Mouse (Mus musculus): ENCODE measurements around the gene Nhsl1. TPM values are rescaled to one million over a fixed set of nuclear protein-coding genes. Genes with fewer than 3 reads are reported as not detected.

The Nhsl1 gene
- polyA plus RNA-seq, 2 experiments: 0.50 to 0.64 TPM

DNA sequence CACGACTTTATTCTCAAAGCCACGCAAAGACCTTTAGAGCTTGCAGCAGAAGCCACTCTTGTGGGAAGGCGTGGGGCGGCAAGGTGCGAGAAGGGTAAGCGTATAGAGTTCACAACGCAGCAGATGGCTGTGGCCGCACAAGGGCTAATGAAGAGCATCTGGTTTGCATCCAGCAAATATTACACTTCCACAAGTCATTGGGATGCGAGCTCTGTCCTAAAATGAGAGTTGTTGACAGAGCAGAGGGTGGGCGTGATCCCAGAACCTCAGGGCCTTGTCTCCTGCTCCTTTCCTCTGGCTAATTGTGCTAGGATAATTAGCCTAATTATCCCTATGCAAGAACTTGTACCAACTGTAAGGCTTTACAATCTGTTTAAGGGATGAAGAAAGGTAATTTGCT lies 186.9 kb downstream of the Nhsl1 start:
- Histone ChIP-seq H3K4me2 (ENCODE audit: low read depth) (no peak overlapping the region), H3K4me1 (replicated peaks; ENCODE audit: control insufficient read depth in 2 of 2, insufficient read depth in 2 of 2, low read length in 1 of 2) (no peaks in the 10 kb centered on the region), H3K9ac (replicated peaks) (no peak overlapping the region), H3K36me3 (replicated peaks; ENCODE audit: control insufficient read depth, insufficient read depth, low read depth) (no peaks in the 10 kb centered on the region), H3K27ac (no peak overlapping the region), H3K27me3 (ENCODE audit: control insufficient read depth, insufficient read depth, low read length) (no peaks in the 10 kb centered on the region), H3K4me3 (ENCODE audit: insufficient read depth in 1 of 2, low read depth in 2 of 2, low read length in 2 of 2) (no peak overlapping the region), H3K9me3 (ENCODE audit: control insufficient read depth, low read length) (no peaks in the 10 kb centered on the region)
- ATAC-seq (ENCODE audit: insufficient read depth) (no peak), DNase-seq (ENCODE audit: low read depth in 3 of 3, low spot score in 3 of 3) (no peak)
- 74% methylated on average over 10 of the region's 10 CpGs for WGBS (ENCODE audit: insufficient replicate concordance)
- TF ChIP-seq CTCF (IDR thresholded peaks at IDR 0.05; ENCODE audit: low read depth) (no peak), EP300 (IDR thresholded peaks at IDR 0.05; ENCODE audit: low read depth) (no peak)

DNA sequence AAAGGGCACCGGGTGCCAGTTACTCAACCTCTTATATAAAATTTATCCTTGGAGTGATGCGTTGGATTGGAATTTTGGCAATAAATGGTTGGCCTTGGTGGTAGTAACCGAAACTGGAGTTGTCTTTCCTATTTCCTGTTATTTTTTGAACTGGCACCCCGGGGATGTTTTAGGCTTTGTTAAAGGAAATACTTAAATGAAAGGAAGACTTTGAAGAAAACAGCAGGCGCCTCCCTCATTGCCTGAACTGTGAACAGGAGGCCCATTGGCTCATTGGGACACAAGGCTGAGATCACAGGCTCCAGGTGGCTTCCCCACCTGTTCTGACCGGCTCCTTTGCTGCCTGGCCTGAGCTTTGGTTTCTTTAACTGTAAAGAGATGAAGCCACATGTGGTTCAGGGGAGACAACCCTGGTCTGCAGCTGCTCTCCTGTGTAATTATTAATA lies 187.7 kb downstream of the Nhsl1 start:
- H3K4me1 ChIP-seq (replicated peaks; ENCODE audit: control insufficient read depth in 2 of 2, insufficient read depth in 2 of 2, low read length in 1 of 2): no peaks in the 10 kb centered on the region
- DNase-seq (ENCODE audit: low read depth in 3 of 3, low spot score in 3 of 3) (no peak), ATAC-seq (ENCODE audit: insufficient read depth) (no peak)
- no peaks in the 10 kb centered on the region for H3K9me3 ChIP-seq (ENCODE audit: control insufficient read depth, low read length)
- H3K36me3 ChIP-seq (replicated peaks; ENCODE audit: control insufficient read depth, insufficient read depth, low read depth): no peaks in the 10 kb centered on the region
- TF ChIP-seq EP300 (IDR thresholded peaks at IDR 0.05; ENCODE audit: low read depth) (no peak), CTCF (IDR thresholded peaks at IDR 0.05; ENCODE audit: low read depth) (no peak)
- H3K4me2 ChIP-seq (ENCODE audit: low read depth): no peak overlapping the region
- H3K27ac ChIP-seq: no peak overlapping the region
- no peak overlapping the region for H3K9ac ChIP-seq (replicated peaks)
- 59% methylated on average over 6 of the region's 6 CpGs for WGBS (ENCODE audit: insufficient replicate concordance)
- no peak overlapping the region for H3K4me3 ChIP-seq (ENCODE audit: insufficient read depth in 1 of 2, low read depth in 2 of 2, low read length in 2 of 2)
- no peaks in the 10 kb centered on the region for H3K27me3 ChIP-seq (ENCODE audit: control insufficient read depth, insufficient read depth, low read length)

DNA sequence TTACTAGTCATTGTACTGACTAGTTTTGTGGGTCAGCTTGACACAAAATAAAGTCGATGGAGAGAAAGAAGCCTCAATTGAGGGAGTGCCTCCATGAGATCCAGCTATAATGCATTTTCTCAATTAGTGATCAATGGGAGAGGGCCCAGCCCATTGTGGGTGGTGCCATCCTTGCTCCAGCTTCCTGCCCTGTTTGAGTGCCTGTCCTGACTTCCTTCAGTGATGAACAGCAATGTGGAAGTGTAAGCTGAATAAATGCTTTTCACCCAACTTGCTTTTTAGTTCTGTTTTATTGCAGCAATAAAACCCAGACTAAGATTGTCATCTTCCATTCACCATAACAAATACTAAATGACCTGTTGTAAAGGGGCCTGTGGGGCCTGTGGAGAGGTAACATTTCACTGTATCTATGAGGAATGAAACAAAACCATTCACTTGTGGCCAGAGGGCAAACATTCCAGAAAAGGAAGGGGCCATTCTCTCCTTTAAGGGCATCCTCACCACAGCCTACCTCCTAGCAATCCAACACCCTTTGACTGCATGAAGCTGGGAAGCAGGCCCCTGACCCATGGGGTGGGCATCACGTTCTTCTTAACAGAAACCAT lies 189.2 kb downstream of the Nhsl1 start:
- TF ChIP-seq CTCF (IDR thresholded peaks at IDR 0.05; ENCODE audit: low read depth): no peak
- no peak for TF ChIP-seq EP300 (IDR thresholded peaks at IDR 0.05; ENCODE audit: low read depth)
- no peak for ATAC-seq (ENCODE audit: insufficient read depth)

DNA sequence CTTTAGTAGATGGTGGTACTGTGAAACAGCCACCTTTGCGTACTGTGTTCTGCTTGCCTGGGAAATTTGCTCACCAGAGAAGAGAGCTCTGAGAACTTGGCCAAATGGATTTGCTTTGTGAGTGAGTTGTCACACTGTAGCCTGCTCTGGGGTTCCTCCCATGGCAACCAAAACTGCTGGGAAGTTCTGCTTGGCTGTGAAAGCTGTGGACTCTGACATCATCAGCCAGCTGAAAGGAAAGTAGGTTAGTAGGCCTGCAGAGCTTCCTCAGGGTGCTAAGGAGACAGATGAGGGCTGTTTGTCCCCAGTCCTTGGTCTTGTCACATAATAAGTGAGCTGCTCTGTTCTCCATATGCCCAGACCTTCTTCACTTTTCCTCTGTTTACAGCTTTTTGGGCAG lies 189.8 kb downstream of the Nhsl1 start:
- ATAC-seq (ENCODE audit: insufficient read depth) (no peak), DNase-seq (ENCODE audit: low read depth in 3 of 3, low spot score in 3 of 3) (no peak)
- WGBS (ENCODE audit: insufficient replicate concordance): 68% methylated on average over 1 of the region's 1 CpGs
- no peak overlapping the region for H3K4me2 ChIP-seq (ENCODE audit: low read depth)
- no peaks in the 10 kb centered on the region for H3K27me3 ChIP-seq (ENCODE audit: control insufficient read depth, insufficient read depth, low read length)
- H3K9me3 ChIP-seq (ENCODE audit: control insufficient read depth, low read length): no peaks in the 10 kb centered on the region
- no peaks in the 10 kb centered on the region for H3K4me1 ChIP-seq (replicated peaks; ENCODE audit: control insufficient read depth in 2 of 2, insufficient read depth in 2 of 2, low read length in 1 of 2)
- no peak overlapping the region for H3K27ac ChIP-seq
- no peak overlapping the region for H3K9ac ChIP-seq (replicated peaks)
- H3K4me3 ChIP-seq (ENCODE audit: insufficient read depth in 1 of 2, low read depth in 2 of 2, low read length in 2 of 2): no peak overlapping the region
- H3K36me3 ChIP-seq (replicated peaks; ENCODE audit: control insufficient read depth, insufficient read depth, low read depth): no peaks in the 10 kb centered on the region
- no peak for TF ChIP-seq EP300 (IDR thresholded peaks at IDR 0.05; ENCODE audit: low read depth)
- TF ChIP-seq CTCF (IDR thresholded peaks at IDR 0.05; ENCODE audit: low read depth): no peak

More for the DNA sequence above, 189.2 kb downstream of the Nhsl1 start:
- H3K4me3 ChIP-seq (ENCODE audit: insufficient read depth in 1 of 2, low read depth in 2 of 2, low read length in 2 of 2): no peak overlapping the region
- DNase-seq (ENCODE audit: low read depth in 3 of 3, low spot score in 3 of 3): no peak
- H3K4me2 ChIP-seq (ENCODE audit: low read depth): no peak overlapping the region
- H3K4me1 ChIP-seq (replicated peaks; ENCODE audit: control insufficient read depth in 2 of 2, insufficient read depth in 2 of 2, low read length in 1 of 2): no peaks in the 10 kb centered on the region
- no peak overlapping the region for H3K9ac ChIP-seq (replicated peaks)
- H3K36me3 ChIP-seq (replicated peaks; ENCODE audit: control insufficient read depth, insufficient read depth, low read depth): no peaks in the 10 kb centered on the region
- H3K27ac ChIP-seq: no peak overlapping the region
- H3K27me3 ChIP-seq (ENCODE audit: control insufficient read depth, insufficient read depth, low read length): no peaks in the 10 kb centered on the region
- WGBS (ENCODE audit: insufficient replicate concordance): 51% methylated on average over 2 of the region's 2 CpGs
- no peaks in the 10 kb centered on the region for H3K9me3 ChIP-seq (ENCODE audit: control insufficient read depth, low read length)

DNA sequence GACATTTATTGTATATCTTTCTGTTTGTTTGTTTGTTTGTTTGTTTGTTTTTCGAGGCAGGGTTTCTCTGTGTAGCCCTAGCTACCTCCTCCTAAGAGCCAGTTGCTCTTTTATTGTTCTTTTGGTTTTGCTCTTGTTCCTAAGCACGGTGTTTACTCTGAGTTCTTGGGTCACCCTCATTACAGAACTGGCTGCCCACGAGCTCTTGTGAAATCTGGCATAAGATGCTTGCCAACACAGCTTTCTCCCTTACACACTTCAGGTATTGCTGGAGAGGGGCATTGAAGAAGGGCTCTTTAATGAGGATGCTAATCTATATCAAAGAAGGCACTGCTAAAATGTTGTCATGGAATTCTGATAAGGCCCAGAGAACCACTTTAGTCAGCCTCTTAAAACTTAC lies 191.9 kb downstream of the Nhsl1 start:
- Histone ChIP-seq H3K27ac (no peak overlapping the region), H3K27me3 (ENCODE audit: control insufficient read depth, insufficient read depth, low read length) (no peaks in the 10 kb centered on the region), H3K9me3 (ENCODE audit: control insufficient read depth, low read length) (no peaks in the 10 kb centered on the region), H3K4me3 (ENCODE audit: insufficient read depth in 1 of 2, low read depth in 2 of 2, low read length in 2 of 2) (no peak overlapping the region), H3K4me2 (ENCODE audit: low read depth) (no peak overlapping the region), H3K4me1 (replicated peaks; ENCODE audit: control insufficient read depth in 2 of 2, insufficient read depth in 2 of 2, low read length in 1 of 2) (no peaks in the 10 kb centered on the region), H3K36me3 (replicated peaks; ENCODE audit: control insufficient read depth, insufficient read depth, low read depth) (no peaks in the 10 kb centered on the region), H3K9ac (replicated peaks) (no peak overlapping the region)
- TF ChIP-seq EP300 (IDR thresholded peaks at IDR 0.05; ENCODE audit: low read depth) (no peak), CTCF (IDR thresholded peaks at IDR 0.05; ENCODE audit: low read depth) (no peak)
- WGBS (ENCODE audit: insufficient replicate concordance): 43% methylated on average over 3 of the region's 3 CpGs
- ATAC-seq (ENCODE audit: insufficient read depth) (no peak), DNase-seq (ENCODE audit: low read depth in 3 of 3, low spot score in 3 of 3) (no peak)

All from liver, embryonic 14.5 days (tissue).